Comparison of ENCODE assay signal across 30 mouse cellular contexts in the genomic region with DNA sequence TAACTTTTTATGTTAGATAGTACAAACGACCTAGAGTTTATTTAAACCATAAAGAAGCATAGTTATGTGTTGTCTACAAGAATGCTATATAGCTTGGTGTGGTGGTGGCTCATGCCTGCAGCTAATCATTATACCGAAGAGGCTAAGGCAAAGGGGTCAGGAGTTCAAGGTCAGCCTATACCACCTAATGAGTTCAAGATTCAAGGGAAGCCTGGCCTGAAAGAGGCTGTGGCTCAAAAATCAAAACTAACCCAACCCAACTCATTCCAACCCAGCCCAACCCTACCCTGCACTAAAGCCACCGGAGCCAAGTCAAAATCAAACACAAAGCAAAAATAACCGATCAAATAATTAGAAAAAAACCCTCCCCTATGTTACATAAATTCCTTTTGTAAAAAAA.
"Had no signal": no experiment of that assay in that cellular context is flagged by ENCODE, and none has a peak within 500 bp of the region (broad histone marks: within the 10 kb centered on the region; RNA-seq: fewer than 3 reads in every experiment).

No protein-coding gene starts in this region.

- H3K27me3 ChIP-seq: limb, embryonic 12.5 days; limb, embryonic 13.5 days; limb, embryonic 15.5 days; liver, embryonic 13.5 days; liver, embryonic 15.5 days; lung, embryonic 15.5 days; megakaryocyte, embryonic 14.5 days; midbrain, embryonic 12.5 days; midbrain, embryonic 15.5 days had no signal

- ATAC-seq: liver, embryonic 12.5 days; liver, postnatal 0 days; lung, postnatal 0 days; midbrain, embryonic 15.5 days; midbrain, embryonic 16.5 days had no signal

- H3K4me3 ChIP-seq: left cerebral cortex, adult 2 months; limb, embryonic 10.5 days; limb, embryonic 12.5 days; limb, embryonic 13.5 days; limb, embryonic 15.5 days; liver, embryonic 12.5 days; liver, embryonic 13.5 days; liver, embryonic 15.5 days; lung, embryonic 15.5 days; megakaryocyte, embryonic 14.5 days; midbrain, embryonic 10.5 days; midbrain, embryonic 12.5 days; midbrain, embryonic 15.5 days; myocyte had no signal

- H3K9me3 ChIP-seq: limb, embryonic 10.5 days; limb, embryonic 12.5 days; limb, embryonic 13.5 days; limb, embryonic 15.5 days; liver, embryonic 13.5 days; liver, embryonic 15.5 days; lung, embryonic 15.5 days; megakaryocyte, embryonic 14.5 days; midbrain, embryonic 10.5 days; midbrain, embryonic 12.5 days; midbrain, embryonic 15.5 days had no signal

- DNase-seq: left cerebral cortex, postnatal 4 days; liver; liver, embryonic 13.5 days; liver, postnatal 0 days; lung, adult 18-20 months; lung, adult 2 months; lung, embryonic 14.5 days; lung, postnatal 10 days; lung, postnatal 14 days; lung, postnatal 36 days; lung, postnatal 4 days; midbrain, embryonic 14.5 days had no signal

- H3K27ac ChIP-seq: left cerebral cortex, adult 2 months; limb, embryonic 10.5 days; limb, embryonic 12.5 days; limb, embryonic 13.5 days; limb, embryonic 15.5 days; liver, embryonic 12.5 days; liver, embryonic 13.5 days; liver, embryonic 14.5 days; liver, embryonic 15.5 days; lung, embryonic 15.5 days; macrophage; midbrain, embryonic 10.5 days; midbrain, embryonic 12.5 days; midbrain, embryonic 15.5 days had no signal

- H3K36me3 ChIP-seq: limb, embryonic 10.5 days; limb, embryonic 12.5 days; limb, embryonic 13.5 days; limb, embryonic 15.5 days; liver, embryonic 12.5 days; liver, embryonic 13.5 days; liver, embryonic 15.5 days; lung, embryonic 15.5 days; midbrain, embryonic 10.5 days; midbrain, embryonic 12.5 days; midbrain, embryonic 15.5 days had no signal

- H3K9ac ChIP-seq: limb, embryonic 12.5 days; limb, embryonic 13.5 days; limb, embryonic 15.5 days; liver, embryonic 12.5 days; liver, embryonic 13.5 days; liver, embryonic 14.5 days; liver, embryonic 15.5 days; liver, postnatal 0 days; lung, embryonic 14.5 days; lung, embryonic 15.5 days; midbrain, embryonic 12.5 days; midbrain, embryonic 15.5 days had no signal

- H3K4me2 ChIP-seq: limb, embryonic 12.5 days; limb, embryonic 13.5 days; limb, embryonic 15.5 days; liver, embryonic 11.5 days; liver, embryonic 12.5 days; liver, embryonic 13.5 days; liver, embryonic 15.5 days; lung, embryonic 14.5 days; lung, embryonic 15.5 days; midbrain, embryonic 12.5 days; midbrain, embryonic 15.5 days had no signal

- H3K4me1 ChIP-seq: midbrain, embryonic 12.5 days; midbrain, embryonic 15.5 days had no signal
